Mouse (Mus musculus): ENCODE data around the gene Tshz2. TPM values are rescaled to one million over a fixed set of nuclear protein-coding genes. Genes with fewer than 3 reads are reported as not detected.

The Tshz2 gene
- polyA plus RNA-seq, 1 experiment from 2014 or later = 9.0 TPM

DNA sequence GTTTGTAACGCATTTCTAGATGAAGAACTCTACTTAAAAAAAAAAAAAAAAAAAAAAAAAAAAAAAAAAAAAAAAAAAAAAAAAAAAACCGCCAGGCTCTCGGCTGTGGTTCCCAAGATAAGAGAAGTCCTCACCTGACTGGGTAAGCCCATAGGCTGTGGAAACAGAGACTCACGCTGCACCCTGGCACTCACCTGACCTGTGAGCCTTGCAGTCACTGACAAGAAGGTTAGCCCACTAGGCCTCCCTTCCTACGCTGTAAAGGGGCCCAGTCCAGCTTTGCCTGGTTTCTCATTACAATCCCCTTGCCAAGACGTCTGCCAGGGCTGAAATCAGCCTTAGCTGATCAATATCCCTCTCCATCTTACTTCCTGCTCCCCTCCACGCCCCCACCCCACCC, 46.5 kb downstream of the Tshz2 start:
- Histone ChIP-seq H3K36me3 (no peaks in the 10 kb centered on the region), H3K27ac (replicated peaks) (0 out of 2 replicates have a peak overlapping the region, but pooled peaks have one; percentile 46), H3K4me2 (replicated peaks) (no peak overlapping the region), H3K9ac (replicated peaks) (no peak overlapping the region), H3K27me3 (no peaks in the 10 kb centered on the region), H3K4me1 (peaks cover 7% of the 10 kb centered on the region), H3K4me3 (no peak overlapping the region), H3K9me3 (no peaks in the 10 kb centered on the region)
- no peak for ATAC-seq (replicated peaks)
- WGBS = 71% methylated on average over 7 of the region's 7 CpGs

- peak overlapping the region; percentile 39; the same call in 1 of the 2 replicates for H3K27ac ChIP-seq (replicated peaks)
Measured at GRCm38 (mm10) chr2:169679951-169680350, 47.1 kb downstream of the Tshz2 start.

DNA sequence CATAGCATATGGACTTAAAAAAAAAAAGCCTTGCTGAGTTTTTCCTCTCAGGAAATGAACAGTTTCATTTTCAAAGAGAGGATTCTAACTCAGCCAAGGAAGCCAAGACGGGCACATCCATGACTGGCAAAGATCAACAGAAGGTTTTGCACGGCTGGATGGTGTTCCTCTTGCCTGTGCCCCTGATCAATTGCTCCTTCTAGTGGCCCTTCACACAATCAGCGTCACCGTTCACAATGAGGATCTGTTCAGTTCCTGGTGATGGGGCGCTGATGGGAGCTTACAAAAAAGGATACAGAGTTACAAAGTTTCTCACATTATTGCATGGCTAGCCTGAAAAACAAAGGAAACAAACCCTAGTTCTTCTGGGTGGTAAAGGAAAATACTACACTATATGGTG, 52.4 kb downstream of the Tshz2 start:
- H3K9me3 ChIP-seq = no peaks in the 10 kb centered on the region
- ATAC-seq (replicated peaks) = no peak
- no peak overlapping the region for H3K4me3 ChIP-seq
- no peaks in the 10 kb centered on the region for H3K27me3 ChIP-seq
- H3K4me2 ChIP-seq (replicated peaks) = no peak overlapping the region
- no peaks in the 10 kb centered on the region for H3K36me3 ChIP-seq
- 45% methylated on average over 5 of the region's 5 CpGs for WGBS
- H3K9ac ChIP-seq (replicated peaks) = no peak overlapping the region
- H3K27ac ChIP-seq (replicated peaks) = no peak overlapping the region
- 0 out of 2 replicates have a peak, but pooled peaks cover 12% of the 10 kb centered on the region for H3K4me1 ChIP-seq

More at GRCm38 (mm10) chr2:169679951-169680350, 47.1 kb downstream of the Tshz2 start:
- no peak overlapping the region for H3K9ac ChIP-seq (replicated peaks)
- H3K4me3 ChIP-seq = no peak overlapping the region
- H3K4me2 ChIP-seq (replicated peaks) = no peak overlapping the region
- H3K36me3 ChIP-seq = no peaks in the 10 kb centered on the region
- 40% methylated on average over 5 of the region's 5 CpGs for WGBS
- peaks cover 9% of the 10 kb centered on the region for H3K4me1 ChIP-seq
- H3K27me3 ChIP-seq = no peaks in the 10 kb centered on the region
- ATAC-seq (replicated peaks) = no peak
- no peaks in the 10 kb centered on the region for H3K9me3 ChIP-seq

- no peak overlapping the region for H3K9ac ChIP-seq (replicated peaks)
- no peaks in the 10 kb centered on the region for H3K9me3 ChIP-seq
- 0 out of 2 replicates have a peak, but pooled peaks cover 11% of the 10 kb centered on the region for H3K4me1 ChIP-seq
- H3K4me2 ChIP-seq (replicated peaks) = no peak overlapping the region
- no peak for ATAC-seq (replicated peaks)
- no peak overlapping the region for H3K27ac ChIP-seq (replicated peaks)
- no peaks in the 10 kb centered on the region for H3K27me3 ChIP-seq
- 70% methylated on average over 7 of the region's 7 CpGs for WGBS
- no peak overlapping the region for H3K4me3 ChIP-seq
- no peaks in the 10 kb centered on the region for H3K36me3 ChIP-seq
Measured at GRCm38 (mm10) chr2:169685747-169686146, 52.9 kb downstream of the Tshz2 start.

DNA sequence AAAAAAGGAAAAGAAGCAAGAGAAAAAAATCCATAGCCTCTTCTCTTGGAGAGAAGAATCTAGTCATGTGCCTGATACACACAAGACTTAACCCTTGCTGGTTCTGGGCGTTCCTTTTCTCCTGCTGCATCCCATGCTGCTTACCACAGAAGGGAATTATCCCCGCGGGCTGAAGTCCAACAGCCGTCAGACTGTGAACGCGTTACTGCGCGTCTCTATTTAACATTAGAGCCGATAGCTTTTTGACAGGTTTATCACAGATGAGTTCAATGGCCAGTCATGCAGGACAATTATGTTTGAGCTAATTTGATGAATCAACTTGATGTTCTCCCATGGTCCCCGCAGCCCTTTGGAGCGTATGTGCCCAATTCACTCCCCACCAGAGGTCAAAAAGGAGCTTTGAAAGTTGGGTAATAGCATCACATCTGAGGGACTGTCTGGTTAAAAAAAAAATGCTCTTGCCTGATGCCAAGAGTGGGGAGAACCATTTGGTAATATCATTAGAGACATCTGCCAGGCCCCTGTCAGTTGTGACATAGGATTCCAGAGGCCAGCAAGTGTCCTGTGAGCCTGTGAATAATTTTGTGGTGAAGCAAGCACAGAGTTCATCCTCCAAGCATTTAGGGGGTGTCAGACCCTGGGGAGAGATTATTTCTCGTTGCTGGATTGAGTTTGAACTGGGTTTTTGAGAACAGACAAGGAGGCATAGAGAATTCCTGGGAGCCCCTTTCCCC, 54.1 kb downstream of the Tshz2 start:
- H3K9ac ChIP-seq (replicated peaks) = no peak overlapping the region
- H3K4me1 ChIP-seq = 0 out of 2 replicates have a peak, but pooled peaks cover 11% of the 10 kb centered on the region
- H3K27ac ChIP-seq (replicated peaks) = no peak overlapping the region
- no peaks in the 10 kb centered on the region for H3K36me3 ChIP-seq
- no peaks in the 10 kb centered on the region for H3K9me3 ChIP-seq
- no peak for ATAC-seq (replicated peaks)
- 67% methylated on average over 12 of the region's 12 CpGs for WGBS
- no peak overlapping the region for H3K4me3 ChIP-seq
- no peak overlapping the region for H3K4me2 ChIP-seq (replicated peaks)
- no peaks in the 10 kb centered on the region for H3K27me3 ChIP-seq

GRCm38 (mm10) chr2:169690054-169690453, 57.2 kb downstream of the Tshz2 start:
- no peak overlapping the region for H3K9ac ChIP-seq (replicated peaks)
- H3K9me3 ChIP-seq = no peaks in the 10 kb centered on the region
- H3K4me3 ChIP-seq = no peak overlapping the region
- no peak for ATAC-seq (replicated peaks)
- H3K36me3 ChIP-seq = no peaks in the 10 kb centered on the region
- H3K27ac ChIP-seq (replicated peaks) = no peak overlapping the region
- H3K4me2 ChIP-seq (replicated peaks) = no peak overlapping the region
- peaks cover 13% of the 10 kb centered on the region for H3K4me1 ChIP-seq
- WGBS = 82% methylated on average over 2 of the region's 2 CpGs
- no peaks in the 10 kb centered on the region for H3K27me3 ChIP-seq

DNA sequence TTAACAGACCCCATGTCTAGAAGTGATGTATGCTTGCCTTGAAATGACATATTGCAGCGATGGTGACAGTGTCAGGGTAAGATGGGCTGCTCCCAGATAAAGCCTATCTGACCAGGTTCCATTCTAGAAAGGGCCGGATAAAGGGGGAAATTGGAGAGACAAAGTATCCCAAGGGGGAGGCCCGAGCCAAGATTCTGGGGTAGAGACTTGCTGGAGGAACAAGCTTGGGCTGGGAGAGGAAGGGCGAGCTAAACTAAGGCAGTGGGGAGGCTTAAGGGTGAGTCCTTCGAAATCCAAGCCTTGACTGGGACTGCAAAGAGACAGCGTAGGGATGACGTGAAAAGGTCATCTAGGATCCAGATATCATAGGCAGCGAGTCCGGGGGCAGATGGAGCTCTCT, 61.7 kb downstream of the Tshz2 start:
- no peak overlapping the region for H3K9ac ChIP-seq (replicated peaks)
- H3K36me3 ChIP-seq = no peaks in the 10 kb centered on the region
- no peak overlapping the region for H3K4me3 ChIP-seq
- no peak overlapping the region for H3K27ac ChIP-seq (replicated peaks)
- H3K27me3 ChIP-seq = no peaks in the 10 kb centered on the region
- H3K4me2 ChIP-seq (replicated peaks) = no peak overlapping the region
- ATAC-seq (replicated peaks) = no peak
- WGBS = 92% methylated on average over 9 of the region's 9 CpGs
- peaks cover 11% of the 10 kb centered on the region for H3K4me1 ChIP-seq
- no peaks in the 10 kb centered on the region for H3K9me3 ChIP-seq

DNA sequence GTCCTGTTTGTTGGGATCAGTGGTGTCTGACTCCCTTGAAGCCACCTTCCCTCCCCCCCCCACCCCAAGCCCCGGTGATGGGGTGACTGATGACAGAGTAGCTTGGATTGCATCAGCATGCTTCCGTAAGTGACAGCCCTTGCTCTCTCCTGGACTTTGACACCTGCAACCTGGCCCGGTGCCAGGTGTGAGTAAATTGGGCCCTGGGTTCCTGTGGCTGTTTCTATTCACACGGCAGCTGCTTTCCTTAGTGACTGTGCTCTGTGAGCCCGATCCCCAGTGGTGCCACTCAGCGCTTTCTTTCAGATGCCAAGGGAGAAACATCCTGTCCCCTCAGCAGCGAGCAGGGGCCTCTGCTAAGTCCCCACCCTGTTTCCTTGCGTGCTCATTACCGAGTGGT, 62.2 kb downstream of the Tshz2 start:
- WGBS = 29% methylated on average over 9 of the region's 9 CpGs
- Histone ChIP-seq H3K9ac (replicated peaks) (no peak overlapping the region), H3K36me3 (no peaks in the 10 kb centered on the region), H3K27me3 (no peaks in the 10 kb centered on the region), H3K9me3 (no peaks in the 10 kb centered on the region), H3K4me3 (no peak overlapping the region), H3K27ac (replicated peaks) (no peak overlapping the region), H3K4me2 (replicated peaks) (no peak overlapping the region), H3K4me1 (peaks cover 11% of the 10 kb centered on the region)
- ATAC-seq (replicated peaks) = no peak

DNA sequence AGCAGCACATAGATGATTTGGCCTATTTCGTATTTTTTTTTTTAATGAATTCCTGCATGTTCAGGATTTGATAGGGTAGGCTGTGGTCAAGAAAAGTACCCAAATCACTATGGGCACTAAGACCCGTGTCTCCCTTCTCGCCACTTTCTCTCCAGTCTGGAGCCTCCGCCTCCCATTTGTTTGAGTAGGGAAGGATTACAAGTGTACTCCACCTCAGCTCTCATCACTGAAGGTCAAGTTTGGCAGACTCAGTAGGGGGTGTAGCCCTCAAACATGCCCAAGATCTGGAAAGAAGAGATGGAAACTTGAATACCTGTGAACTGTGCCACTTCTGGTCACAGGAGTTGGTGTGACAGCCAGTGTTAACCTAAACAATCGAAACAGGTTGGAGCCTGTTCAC, 66.3 kb downstream of the Tshz2 start:
- no peak overlapping the region for H3K4me3 ChIP-seq
- no peaks in the 10 kb centered on the region for H3K27me3 ChIP-seq
- peaks cover 11% of the 10 kb centered on the region for H3K4me1 ChIP-seq
- no peak overlapping the region for H3K9ac ChIP-seq (replicated peaks)
- no peaks in the 10 kb centered on the region for H3K36me3 ChIP-seq
- ATAC-seq (replicated peaks) = no peak
- no peak overlapping the region for H3K4me2 ChIP-seq (replicated peaks)
- WGBS = 91% methylated on average over 5 of the region's 5 CpGs
- no peaks in the 10 kb centered on the region for H3K9me3 ChIP-seq
- no peak overlapping the region for H3K27ac ChIP-seq (replicated peaks)

DNA sequence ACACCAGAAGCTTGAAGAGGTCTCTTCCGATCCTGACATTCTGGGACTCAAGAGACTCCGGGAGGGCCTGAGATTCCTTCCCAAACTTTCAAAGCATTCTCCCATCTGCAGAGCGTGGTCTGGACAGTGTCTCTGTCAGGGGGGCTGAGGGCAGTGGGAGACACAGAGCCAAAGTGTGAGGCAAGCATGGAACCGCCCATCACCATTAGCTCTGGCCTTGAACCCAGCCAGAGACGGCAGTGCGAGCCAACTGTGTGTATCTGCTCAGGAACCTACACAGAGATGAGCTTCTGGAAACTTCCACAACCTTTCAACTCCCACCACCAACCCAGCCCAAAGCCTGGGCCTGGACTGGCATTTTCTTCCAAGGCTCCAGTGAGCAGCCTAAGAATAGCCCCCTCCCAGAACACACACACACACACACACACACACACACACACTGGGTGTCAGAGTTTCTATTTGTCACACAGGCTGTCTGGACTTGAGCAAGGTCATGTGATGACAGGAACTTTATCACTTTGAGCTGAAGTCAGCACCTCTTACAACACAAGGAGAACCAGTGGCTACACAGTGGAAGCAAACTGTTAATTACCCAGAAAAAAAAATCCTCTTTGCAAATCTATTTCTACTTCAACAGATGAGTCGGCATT, 67.2 kb downstream of the Tshz2 start:
- Histone ChIP-seq H3K27ac (replicated peaks) (no peak overlapping the region), H3K4me2 (replicated peaks) (no peak overlapping the region), H3K4me1 (peaks cover 7% of the 10 kb centered on the region), H3K9me3 (no peaks in the 10 kb centered on the region), H3K36me3 (no peaks in the 10 kb centered on the region), H3K4me3 (no peak overlapping the region), H3K27me3 (no peaks in the 10 kb centered on the region), H3K9ac (replicated peaks) (no peak overlapping the region)
- no peak for ATAC-seq (replicated peaks)
- WGBS = 88% methylated on average over 7 of the region's 7 CpGs

- Histone ChIP-seq H3K27ac (replicated peaks) (no peak overlapping the region), H3K9ac (replicated peaks) (no peak overlapping the region), H3K9me3 (no peaks in the 10 kb centered on the region), H3K4me3 (no peak overlapping the region), H3K36me3 (no peaks in the 10 kb centered on the region), H3K4me2 (replicated peaks) (no peak overlapping the region), H3K4me1 (no peaks in the 10 kb centered on the region), H3K27me3 (no peaks in the 10 kb centered on the region)
- no peak for ATAC-seq (replicated peaks)
- 72% methylated on average over 15 of the region's 15 CpGs for WGBS
Measured at GRCm38 (mm10) chr2:169702725-169703486, 70.1 kb downstream of the Tshz2 start.

DNA sequence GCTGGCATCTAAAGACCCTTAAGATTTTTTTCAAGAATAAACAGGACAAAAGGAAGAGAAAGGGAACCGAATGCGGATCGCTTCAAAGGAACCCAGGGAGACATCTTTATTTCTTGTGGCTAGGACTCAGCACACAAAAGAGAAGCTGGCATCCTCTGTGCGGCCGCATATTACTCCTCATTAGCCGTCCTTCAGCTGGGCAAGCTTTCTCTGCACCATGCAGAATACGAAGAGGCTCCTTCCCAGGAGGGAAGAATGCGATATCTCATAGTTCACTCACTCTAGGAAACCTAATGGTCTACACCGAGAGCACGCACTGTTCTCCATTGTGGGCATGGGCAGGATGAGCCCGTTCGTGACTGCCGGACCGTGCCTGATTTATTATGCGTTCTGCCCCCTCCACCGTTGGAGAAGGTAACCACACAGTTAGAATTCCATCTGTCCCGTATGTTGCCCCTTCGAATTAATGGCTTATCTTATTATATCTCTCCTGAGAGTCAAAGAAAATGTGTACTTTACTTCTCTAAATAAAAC, 89.0 kb downstream of the Tshz2 start:
- H3K9ac ChIP-seq (replicated peaks) = no peak overlapping the region
- no peaks in the 10 kb centered on the region for H3K27me3 ChIP-seq
- peaks cover 29% of the 10 kb centered on the region for H3K4me1 ChIP-seq
- no peaks in the 10 kb centered on the region for H3K36me3 ChIP-seq
- H3K4me2 ChIP-seq (replicated peaks) = no peak overlapping the region
- no peak; the same call in 1 of the 2 replicates for ATAC-seq (replicated peaks)
- H3K9me3 ChIP-seq = no peaks in the 10 kb centered on the region
- 37% methylated on average over 18 of the region's 18 CpGs for WGBS
- no peak overlapping the region for H3K4me3 ChIP-seq
- no peak overlapping the region for H3K27ac ChIP-seq (replicated peaks)

Data from forebrain, embryonic 15.5 days (tissue).